Mouse (Mus musculus): ENCODE data around the gene Dpp4. TPM values are rescaled to one million over a fixed set of nuclear protein-coding genes. Genes with fewer than 3 reads are reported as not detected.

Dpp4 gene
- polyA plus RNA-seq, 1 experiment: 23.5 TPM

GRCm38 (mm10) chr2:62331913-62332312 lies 80.1 kb downstream of the Dpp4 start:
- DNase-seq: peak; percentile 10
- Histone ChIP-seq H3K4me1 (replicated peaks; ENCODE audit: control insufficient read depth, insufficient read depth, low read length) (no peaks in the 10 kb centered on the region), H3K36me3 (ENCODE audit: control insufficient read depth, insufficient read depth, low read length) (peaks cover 8% of the 10 kb centered on the region; the same call in 1 of the 2 replicates), H3K27me3 (ENCODE audit: control insufficient read depth, insufficient read depth, low read length) (no peaks in the 10 kb centered on the region), H3K27ac (ENCODE audit: control insufficient read depth, insufficient read depth, low read length) (no peak overlapping the region), H3K4me3 (ENCODE audit: control insufficient read depth, insufficient read depth, low read length) (no peak overlapping the region)
- no peak for TF ChIP-seq CTCF (IDR thresholded peaks at IDR 0.05; ENCODE audit: borderline replicate concordance, control insufficient read depth, extremely low read depth, insufficient read depth, low read length, poor library complexity)
- TF ChIP-seq POLR2A (IDR thresholded peaks at IDR 0.05; ENCODE audit: control insufficient read depth, extremely low read depth, insufficient read depth, low read length, poor library complexity): no peak
- WGBS: 5% methylated on average over 4 of the region's 4 CpGs

- WGBS: 95% methylated on average over 2 of the region's 2 CpGs
- Histone ChIP-seq H3K27me3 (ENCODE audit: control insufficient read depth, insufficient read depth, low read length) (no peaks in the 10 kb centered on the region), H3K27ac (ENCODE audit: control insufficient read depth, insufficient read depth, low read length) (no peak overlapping the region), H3K36me3 (ENCODE audit: control insufficient read depth, insufficient read depth, low read length) (no peaks in the 10 kb centered on the region), H3K4me3 (ENCODE audit: control insufficient read depth, insufficient read depth, low read length) (no peak overlapping the region), H3K4me1 (replicated peaks; ENCODE audit: control insufficient read depth, insufficient read depth, low read length) (no peaks in the 10 kb centered on the region)
- TF ChIP-seq CTCF (IDR thresholded peaks at IDR 0.05; ENCODE audit: borderline replicate concordance, control insufficient read depth, extremely low read depth, insufficient read depth, low read length, poor library complexity) (no peak), POLR2A (IDR thresholded peaks at IDR 0.05; ENCODE audit: control insufficient read depth, extremely low read depth, insufficient read depth, low read length, poor library complexity) (no peak)
- DNase-seq: no peak
These were observed 86.6 kb downstream of the Dpp4 start for GRCm38 (mm10) chr2:62325388-62325787.

- Histone ChIP-seq H3K27me3 (ENCODE audit: control insufficient read depth, insufficient read depth, low read length) (no peaks in the 10 kb centered on the region), H3K27ac (ENCODE audit: control insufficient read depth, insufficient read depth, low read length) (no peak overlapping the region), H3K4me1 (replicated peaks; ENCODE audit: control insufficient read depth, insufficient read depth, low read length) (no peaks in the 10 kb centered on the region), H3K36me3 (ENCODE audit: control insufficient read depth, insufficient read depth, low read length) (no peaks in the 10 kb centered on the region), H3K4me3 (ENCODE audit: control insufficient read depth, insufficient read depth, low read length) (no peak overlapping the region)
- TF ChIP-seq CTCF (IDR thresholded peaks at IDR 0.05; ENCODE audit: borderline replicate concordance, control insufficient read depth, extremely low read depth, insufficient read depth, low read length, poor library complexity) (no peak), POLR2A (IDR thresholded peaks at IDR 0.05; ENCODE audit: control insufficient read depth, extremely low read depth, insufficient read depth, low read length, poor library complexity) (no peak)
- WGBS: 93% methylated on average over 9 of the region's 9 CpGs
- DNase-seq: no peak
These were observed 88.9 kb downstream of the Dpp4 start for GRCm38 (mm10) chr2:62323078-62323637.

GRCm38 (mm10) chr2:62319489-62319888 lies 92.5 kb downstream of the Dpp4 start:
- no peak for DNase-seq
- Histone ChIP-seq H3K27me3 (ENCODE audit: control insufficient read depth, insufficient read depth, low read length) (no peaks in the 10 kb centered on the region), H3K36me3 (ENCODE audit: control insufficient read depth, insufficient read depth, low read length) (no peaks in the 10 kb centered on the region), H3K27ac (ENCODE audit: control insufficient read depth, insufficient read depth, low read length) (no peak overlapping the region), H3K4me3 (ENCODE audit: control insufficient read depth, insufficient read depth, low read length) (no peak overlapping the region), H3K4me1 (replicated peaks; ENCODE audit: control insufficient read depth, insufficient read depth, low read length) (no peaks in the 10 kb centered on the region)
- TF ChIP-seq POLR2A (IDR thresholded peaks at IDR 0.05; ENCODE audit: control insufficient read depth, extremely low read depth, insufficient read depth, low read length, poor library complexity): no peak
- no peak for TF ChIP-seq CTCF (IDR thresholded peaks at IDR 0.05; ENCODE audit: borderline replicate concordance, control insufficient read depth, extremely low read depth, insufficient read depth, low read length, poor library complexity)
- WGBS: 93% methylated on average over 3 of the region's 3 CpGs

GRCm38 (mm10) chr2:62316930-62317329 lies 95.1 kb downstream of the Dpp4 start:
- DNase-seq: no peak
- H3K4me1 ChIP-seq (replicated peaks; ENCODE audit: control insufficient read depth, insufficient read depth, low read length): no peaks in the 10 kb centered on the region
- H3K4me3 ChIP-seq (ENCODE audit: control insufficient read depth, insufficient read depth, low read length): no peak overlapping the region
- no peak overlapping the region for H3K27ac ChIP-seq (ENCODE audit: control insufficient read depth, insufficient read depth, low read length)
- 51% methylated on average over 2 of the region's 2 CpGs for WGBS
- H3K36me3 ChIP-seq (ENCODE audit: control insufficient read depth, insufficient read depth, low read length): no peaks in the 10 kb centered on the region
- no peak for TF ChIP-seq CTCF (IDR thresholded peaks at IDR 0.05; ENCODE audit: borderline replicate concordance, control insufficient read depth, extremely low read depth, insufficient read depth, low read length, poor library complexity)
- TF ChIP-seq POLR2A (IDR thresholded peaks at IDR 0.05; ENCODE audit: control insufficient read depth, extremely low read depth, insufficient read depth, low read length, poor library complexity): no peak
- no peaks in the 10 kb centered on the region for H3K27me3 ChIP-seq (ENCODE audit: control insufficient read depth, insufficient read depth, low read length)

GRCm38 (mm10) chr2:62307477-62307876 lies 104.6 kb downstream of the Dpp4 start:
- no peak overlapping the region for H3K4me3 ChIP-seq (ENCODE audit: control insufficient read depth, insufficient read depth, low read length)
- H3K27ac ChIP-seq (ENCODE audit: control insufficient read depth, insufficient read depth, low read length): no peak overlapping the region
- WGBS: 97% methylated on average over 2 of the region's 2 CpGs
- no peaks in the 10 kb centered on the region for H3K36me3 ChIP-seq (ENCODE audit: control insufficient read depth, insufficient read depth, low read length)
- H3K4me1 ChIP-seq (replicated peaks; ENCODE audit: control insufficient read depth, insufficient read depth, low read length): no peaks in the 10 kb centered on the region
- H3K27me3 ChIP-seq (ENCODE audit: control insufficient read depth, insufficient read depth, low read length): no peaks in the 10 kb centered on the region
- no peak for TF ChIP-seq CTCF (IDR thresholded peaks at IDR 0.05; ENCODE audit: borderline replicate concordance, control insufficient read depth, extremely low read depth, insufficient read depth, low read length, poor library complexity)
- TF ChIP-seq POLR2A (IDR thresholded peaks at IDR 0.05; ENCODE audit: control insufficient read depth, extremely low read depth, insufficient read depth, low read length, poor library complexity): no peak
- DNase-seq: no peak

- no peaks in the 10 kb centered on the region for H3K36me3 ChIP-seq (ENCODE audit: control insufficient read depth, insufficient read depth, low read length)
- H3K4me3 ChIP-seq (ENCODE audit: control insufficient read depth, insufficient read depth, low read length): no peak overlapping the region
- no peak for TF ChIP-seq CTCF (IDR thresholded peaks at IDR 0.05; ENCODE audit: borderline replicate concordance, control insufficient read depth, extremely low read depth, insufficient read depth, low read length, poor library complexity)
- no peak for TF ChIP-seq POLR2A (IDR thresholded peaks at IDR 0.05; ENCODE audit: control insufficient read depth, extremely low read depth, insufficient read depth, low read length, poor library complexity)
- 97% methylated on average over 5 of the region's 5 CpGs for WGBS
- no peaks in the 10 kb centered on the region for H3K27me3 ChIP-seq (ENCODE audit: control insufficient read depth, insufficient read depth, low read length)
- no peaks in the 10 kb centered on the region for H3K4me1 ChIP-seq (replicated peaks; ENCODE audit: control insufficient read depth, insufficient read depth, low read length)
- no peak for DNase-seq
- H3K27ac ChIP-seq (ENCODE audit: control insufficient read depth, insufficient read depth, low read length): no peak overlapping the region
These were observed 105.1 kb downstream of the Dpp4 start for GRCm38 (mm10) chr2:62306978-62307377.

Measured in thymus, adult 2 months (tissue).